Mouse (Mus musculus) brain, embryonic 18.5 days (tissue): ENCODE results near the gene Slc9a9.

ENCODE experiments used
- DNase-seq: peaks from one replicate; pipeline ENCODE4 v3.0.0-alpha.2; 2012; ENCODE audit warnings: low read depth, low spot score

Gene Slc9a9

DNA sequence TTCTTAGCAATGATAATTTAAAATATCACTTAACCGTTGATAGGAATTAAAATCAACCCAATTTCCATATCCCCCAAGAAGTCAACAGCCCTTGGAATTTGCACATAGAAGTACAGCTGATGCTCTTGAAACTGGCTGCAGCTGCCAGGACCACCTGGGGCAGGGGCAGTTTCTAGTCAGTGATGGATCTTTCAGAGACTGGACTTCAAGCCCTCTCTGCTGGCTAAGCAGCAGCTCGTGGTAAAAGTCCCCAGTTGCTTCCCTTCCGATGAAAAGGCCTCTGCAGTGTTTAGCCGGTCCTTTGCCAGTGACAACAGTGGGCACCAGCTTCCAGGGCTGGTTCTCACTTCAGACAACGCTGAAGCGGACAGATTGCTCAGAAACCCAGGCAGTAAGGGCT lies 62.4 kb downstream of the Slc9a9 start:
- no peak for DNase-seq

GRCm38 (mm10) chr9:94732599-94733287 lies 63.0 kb downstream of the Slc9a9 start:
- DNase-seq: no peak

- DNase-seq: no peak
These were observed 64.6 kb downstream of the Slc9a9 start for GRCm38 (mm10) chr9:94734320-94734719.

- DNase-seq: no peak
These were observed 67.5 kb downstream of the Slc9a9 start for GRCm38 (mm10) chr9:94737226-94737625.

DNA sequence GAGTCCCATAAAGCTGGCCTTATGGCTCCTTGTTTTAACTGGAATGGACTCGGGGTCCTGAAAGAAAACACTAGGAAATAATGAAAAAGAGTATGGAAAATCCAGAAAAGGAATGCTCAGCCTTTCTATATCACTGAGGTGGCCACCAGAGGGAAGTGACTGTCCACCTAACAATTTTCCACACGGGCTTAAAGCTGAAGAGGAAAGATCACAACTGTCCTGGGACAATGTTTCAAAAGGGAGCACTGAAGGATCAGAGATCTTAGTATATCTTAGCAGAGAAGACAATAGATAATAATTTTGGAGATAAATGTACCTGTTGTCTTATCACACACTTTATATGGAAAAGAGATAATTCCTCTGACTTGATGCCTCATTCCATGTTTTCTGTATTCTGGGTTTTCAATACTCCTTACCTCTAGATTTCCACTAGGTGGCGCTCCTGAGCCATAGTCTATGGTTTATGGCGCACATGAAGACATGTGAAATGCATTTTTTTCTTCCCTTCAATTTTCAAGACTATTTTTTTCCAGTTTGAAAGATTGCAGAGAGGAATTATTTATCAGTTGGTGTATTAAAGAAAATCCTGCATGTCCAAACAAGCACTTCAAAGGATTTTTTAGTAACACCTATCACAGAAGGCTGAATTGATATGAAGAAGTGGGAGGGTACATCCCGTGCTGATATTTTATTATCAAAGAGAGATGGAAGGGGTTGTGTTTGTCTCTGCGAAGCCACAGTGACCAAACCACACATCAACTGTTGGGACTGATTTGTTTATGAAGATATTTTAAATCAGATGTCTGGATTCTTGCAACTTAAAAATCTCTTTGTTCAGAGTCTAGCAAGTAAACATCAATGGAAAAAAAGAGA lies 69.1 kb downstream of the Slc9a9 start:
- DNase-seq: peak; percentile 80

GRCm38 (mm10) chr9:94740841-94741240 lies 71.1 kb downstream of the Slc9a9 start:
- DNase-seq: no peak

GRCm38 (mm10) chr9:94743291-94743690 lies 73.6 kb downstream of the Slc9a9 start:
- no peak for DNase-seq

- DNase-seq: no peak
These were observed 78.8 kb downstream of the Slc9a9 start for GRCm38 (mm10) chr9:94748503-94748902.

GRCm38 (mm10) chr9:94750187-94750586 lies 80.5 kb downstream of the Slc9a9 start:
- no peak for DNase-seq

DNA sequence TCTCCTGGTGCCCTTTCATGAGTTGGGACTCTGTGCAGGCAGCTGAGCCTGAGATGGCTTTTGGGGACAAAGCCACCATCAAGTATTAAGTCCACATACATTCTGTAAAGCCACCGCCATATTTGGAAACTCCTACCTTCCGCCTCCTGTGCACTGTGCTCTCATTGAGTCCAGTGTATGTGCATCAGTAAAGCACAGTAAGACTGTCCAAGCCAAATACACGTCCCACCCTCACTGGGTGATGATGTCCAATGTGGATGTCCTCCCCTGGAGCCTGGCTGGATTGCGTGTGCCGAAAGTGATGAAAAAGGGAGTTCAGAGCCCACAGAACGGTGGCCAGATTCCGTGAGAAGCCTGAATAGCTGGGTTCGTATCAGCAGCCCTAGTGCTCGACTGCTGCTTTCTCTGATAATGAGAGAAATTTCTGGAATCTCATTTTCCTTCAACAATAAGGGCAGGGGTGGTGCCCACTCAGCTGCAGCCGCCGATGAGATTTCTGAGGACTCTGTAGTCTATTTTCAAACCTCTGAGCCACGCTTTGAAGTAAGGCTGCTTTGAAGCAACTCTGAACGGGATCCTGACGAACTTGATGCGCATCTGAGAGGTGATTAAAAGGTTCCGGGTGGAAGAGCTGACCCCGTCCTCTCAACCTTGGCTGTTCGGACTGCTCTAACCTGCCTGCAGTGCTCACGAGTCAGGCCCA lies 81.4 kb downstream of the Slc9a9 start:
- DNase-seq: no peak

DNA sequence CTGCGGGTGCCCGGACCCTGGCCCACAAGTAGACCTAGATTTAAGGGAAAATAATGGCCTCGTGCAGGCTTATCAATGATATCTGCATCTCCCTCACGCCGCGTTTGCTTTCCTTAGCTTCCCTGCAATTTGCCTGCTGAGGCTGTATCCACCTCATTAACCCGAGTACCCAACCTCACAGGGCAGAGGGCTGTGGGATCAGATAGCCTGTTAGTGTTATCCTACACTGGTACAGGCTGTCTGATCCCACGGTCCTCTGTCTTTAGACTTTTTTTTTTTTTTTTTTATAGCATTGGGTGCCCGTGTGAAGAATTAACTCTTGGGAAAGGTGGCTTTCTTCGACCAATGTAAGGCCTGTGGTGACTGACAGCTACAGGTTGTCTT lies 81.9 kb downstream of the Slc9a9 start:
- no peak for DNase-seq

- DNase-seq: no peak
These were observed 82.4 kb downstream of the Slc9a9 start for GRCm38 (mm10) chr9:94752121-94752520.

- DNase-seq: no peak
These were observed 90.2 kb downstream of the Slc9a9 start for GRCm38 (mm10) chr9:94759904-94760303.

- no peak for DNase-seq
These were observed 98.4 kb downstream of the Slc9a9 start for GRCm38 (mm10) chr9:94768114-94768513.

DNA sequence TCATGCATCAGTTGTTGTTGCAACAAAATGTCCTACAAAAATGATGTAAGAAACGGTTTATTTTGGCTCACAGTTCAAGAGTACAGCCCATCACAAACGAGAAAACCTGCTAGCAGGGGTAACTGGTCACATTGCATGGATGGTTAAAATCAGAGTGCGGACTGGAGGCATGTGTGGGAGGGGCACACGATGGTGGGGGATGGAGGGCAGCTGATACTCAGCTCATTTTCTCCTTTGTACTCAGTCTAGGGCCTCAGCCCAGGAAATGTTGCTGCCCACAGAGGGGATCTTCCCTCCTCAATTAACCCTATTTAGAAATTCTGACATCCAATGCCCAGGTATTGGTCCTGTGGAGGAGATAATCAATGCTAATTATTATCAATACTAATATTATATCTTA lies 98.8 kb downstream of the Slc9a9 start:
- no peak for DNase-seq

DNA sequence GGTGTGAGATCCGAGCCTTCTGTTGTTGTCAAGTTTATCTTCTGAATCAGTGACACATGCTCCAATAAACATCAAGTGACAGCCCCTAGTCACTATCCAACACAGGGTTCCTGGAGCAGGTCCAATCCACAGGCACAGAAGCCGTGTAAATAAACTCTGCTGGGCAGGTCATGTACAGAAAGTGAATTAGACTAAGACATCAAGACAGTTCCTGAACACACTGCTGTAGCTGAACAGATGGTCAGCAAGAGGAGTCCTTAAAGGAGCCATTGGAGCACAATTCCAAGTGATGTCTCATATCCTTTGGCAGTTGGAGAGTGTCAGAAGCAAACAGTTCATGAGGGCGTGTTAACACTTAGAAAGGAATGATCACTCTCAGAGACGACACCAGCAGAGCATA lies 103.6 kb downstream of the Slc9a9 start:
- DNase-seq: no peak

DNA sequence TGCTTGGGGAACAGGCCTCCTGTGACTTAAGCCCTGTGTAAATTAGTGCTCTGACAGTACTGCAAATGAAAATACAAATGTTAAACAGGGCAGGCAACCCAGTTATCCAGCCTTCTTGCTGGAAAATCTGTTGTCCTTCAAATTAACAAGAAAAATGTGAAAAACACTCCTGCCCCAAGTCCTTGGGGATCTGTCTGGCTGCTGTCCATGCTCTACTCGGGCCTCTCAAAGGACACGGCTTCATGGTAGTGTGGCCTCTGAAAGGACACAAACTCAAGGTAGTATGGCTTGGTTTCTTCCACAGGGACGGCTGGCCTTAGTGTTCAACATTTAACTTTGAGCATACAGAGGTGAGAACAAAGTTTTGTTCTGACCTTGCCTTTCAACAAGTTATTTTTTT lies 118.6 kb downstream of the Slc9a9 start:
- no peak for DNase-seq

DNA sequence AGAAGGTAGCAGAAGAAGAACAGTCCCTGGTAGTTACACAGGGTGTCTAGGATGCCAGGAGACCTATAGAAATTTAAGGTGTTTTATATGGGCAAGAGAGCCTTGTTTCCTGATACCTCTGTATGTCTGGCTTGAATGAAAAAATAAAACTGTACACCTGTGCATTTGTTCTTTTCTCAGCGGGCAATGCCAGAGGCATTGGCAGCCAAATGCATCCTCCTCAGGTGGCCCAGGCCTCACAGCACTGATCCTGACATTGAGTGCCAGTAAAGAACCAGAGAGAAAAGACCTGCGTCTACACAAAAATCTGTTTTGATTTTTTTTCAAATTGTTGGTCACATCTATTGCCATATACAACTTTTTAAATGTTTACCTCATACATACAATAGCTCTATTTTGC lies 121.3 kb downstream of the Slc9a9 start:
- no peak for DNase-seq

GRCm38 (mm10) chr9:94803073-94803472 lies 133.4 kb downstream of the Slc9a9 start:
- no peak for DNase-seq

GRCm38 (mm10) chr9:94805506-94805905 lies 135.8 kb downstream of the Slc9a9 start:
- no peak for DNase-seq

- no peak for DNase-seq
These were observed 145.8 kb downstream of the Slc9a9 start for GRCm38 (mm10) chr9:94815518-94815917.

DNA sequence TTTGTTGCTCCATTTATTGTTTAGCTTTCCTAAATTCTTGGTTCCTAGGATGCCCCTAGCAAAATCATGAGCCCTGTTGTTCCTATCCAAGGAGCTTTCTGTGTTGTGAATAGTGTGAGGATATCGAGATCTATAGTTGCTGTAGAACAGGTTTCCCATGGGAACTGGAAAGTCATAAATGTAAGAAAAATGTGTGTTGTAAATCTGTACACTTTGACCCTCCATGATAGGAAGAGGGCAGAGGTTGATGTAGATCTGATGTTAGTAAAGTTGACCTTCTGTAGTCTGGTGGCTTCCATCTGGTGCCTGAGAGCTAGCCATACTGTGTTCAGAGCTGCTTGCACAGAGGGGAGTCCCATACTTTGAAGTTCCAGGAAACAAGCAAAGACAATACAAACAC lies 151.6 kb downstream of the Slc9a9 start:
- no peak for DNase-seq
